Mouse (Mus musculus): Measurements from ENCODE around the gene Dok7. TPM values are rescaled to one million over a fixed set of nuclear protein-coding genes. Genes with fewer than 3 reads are reported as not detected.

Gene Dok7
- polyA plus RNA-seq, 1 experiment = not detected

- Histone ChIP-seq H3K4me1 (ENCODE audit: control insufficient read depth, insufficient read depth, low read length) (no peaks in the 10 kb centered on the region), H3K4me3 (replicated peaks; ENCODE audit: control insufficient read depth, low read depth, low read length) (no peak overlapping the region), H3K27ac (ENCODE audit: control insufficient read depth, insufficient read depth, low read depth, low read length, poor library complexity) (no peak overlapping the region)
- 89% methylated on average over 7 of the region's 7 CpGs for WGBS
- TF ChIP-seq CTCF (IDR thresholded peaks at IDR 0.05; ENCODE audit: control insufficient read depth, insufficient read depth, low read length) (no peak), POLR2A (IDR thresholded peaks at IDR 0.05; ENCODE audit: borderline replicate concordance, control insufficient read depth, low read depth, low read length) (no peak)
These were observed 73.2 kb downstream of the Dok7 start for GRCm38 (mm10) chr5:35129767-35130191.

GRCm38 (mm10) chr5:35131237-35131636 is 74.7 kb downstream of the Dok7 start:
- Histone ChIP-seq H3K4me3 (replicated peaks; ENCODE audit: control insufficient read depth, low read depth, low read length) (no peak overlapping the region), H3K4me1 (ENCODE audit: control insufficient read depth, insufficient read depth, low read length) (no peaks in the 10 kb centered on the region), H3K27ac (ENCODE audit: control insufficient read depth, insufficient read depth, low read depth, low read length, poor library complexity) (no peak overlapping the region)
- TF ChIP-seq CTCF (IDR thresholded peaks at IDR 0.05; ENCODE audit: control insufficient read depth, insufficient read depth, low read length) (peak; percentile 10; the same call in 1 of the 2 replicates), POLR2A (IDR thresholded peaks at IDR 0.05; ENCODE audit: borderline replicate concordance, control insufficient read depth, low read depth, low read length) (no peak)
- WGBS = 19% methylated on average over 1 of the region's 1 CpGs

DNA sequence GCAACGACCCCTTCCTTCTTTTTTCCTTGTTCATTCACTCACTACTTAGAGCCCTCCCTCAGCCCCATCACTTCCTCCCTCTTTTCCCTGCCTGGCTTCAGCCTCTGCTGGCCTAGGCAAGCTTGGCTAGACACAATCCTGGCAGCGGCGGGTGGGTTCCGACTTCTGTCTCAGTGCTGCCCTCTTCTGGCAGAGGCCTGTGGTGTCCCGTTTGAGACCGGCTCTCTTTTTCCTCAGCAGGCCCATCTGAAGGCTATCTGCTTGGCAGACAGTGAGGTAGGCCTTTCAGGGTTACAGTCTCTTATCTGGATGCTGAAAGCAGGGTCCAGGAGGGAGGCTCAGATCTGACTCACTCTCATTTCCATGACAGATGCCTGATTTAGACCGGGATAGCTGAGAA is 75.2 kb downstream of the Dok7 start:
- TF ChIP-seq CTCF (IDR thresholded peaks at IDR 0.05; ENCODE audit: control insufficient read depth, insufficient read depth, low read length) (peak; percentile 74), POLR2A (IDR thresholded peaks at IDR 0.05; ENCODE audit: borderline replicate concordance, control insufficient read depth, low read depth, low read length) (no peak)
- H3K4me1 ChIP-seq (ENCODE audit: control insufficient read depth, insufficient read depth, low read length) = no peaks in the 10 kb centered on the region
- 9% methylated on average over 7 of the region's 7 CpGs for WGBS

DNA sequence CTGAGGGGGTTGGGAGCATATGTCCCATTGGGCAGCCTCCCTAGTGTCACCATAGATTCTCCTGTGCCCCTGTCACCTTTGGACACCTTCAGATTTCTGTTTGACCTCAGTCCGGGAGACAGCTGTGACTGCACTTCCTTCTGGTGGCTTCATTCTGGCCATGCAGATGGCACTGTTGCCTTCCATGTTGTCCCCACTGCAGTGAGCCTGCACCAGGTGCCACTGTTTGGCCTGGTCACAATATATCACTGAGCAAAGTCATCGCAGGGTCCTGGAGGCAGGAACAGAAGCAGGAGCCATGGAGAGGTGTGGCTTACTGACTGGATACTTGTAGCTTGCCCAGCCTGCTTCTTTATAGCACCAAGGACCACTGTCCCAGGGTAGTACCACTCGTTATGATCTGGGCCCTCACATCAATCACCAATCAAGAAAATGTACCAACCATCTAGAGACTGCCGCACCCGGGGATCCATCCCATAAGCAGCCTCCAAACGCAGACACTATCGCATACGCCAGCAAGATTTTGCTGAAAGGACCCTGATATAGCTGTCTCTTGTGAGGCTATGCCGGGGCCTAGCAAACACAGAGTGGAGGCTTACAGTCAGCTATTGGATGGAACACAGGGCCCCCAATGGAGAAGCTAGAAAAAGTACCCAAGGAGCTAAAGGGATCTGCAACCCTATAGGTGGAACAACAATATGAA is 75.9 kb downstream of the Dok7 start:
- Histone ChIP-seq H3K27ac (ENCODE audit: control insufficient read depth, insufficient read depth, low read depth, low read length, poor library complexity) (no peak overlapping the region), H3K4me3 (replicated peaks; ENCODE audit: control insufficient read depth, low read depth, low read length) (no peak overlapping the region), H3K4me1 (ENCODE audit: control insufficient read depth, insufficient read depth, low read length) (no peaks in the 10 kb centered on the region)
- TF ChIP-seq POLR2A (IDR thresholded peaks at IDR 0.05; ENCODE audit: borderline replicate concordance, control insufficient read depth, low read depth, low read length) (no peak), CTCF (IDR thresholded peaks at IDR 0.05; ENCODE audit: control insufficient read depth, insufficient read depth, low read length) (no peak)
- WGBS = 85% methylated on average over 9 of the region's 9 CpGs

More for the DNA sequence above, 75.2 kb downstream of the Dok7 start:
- H3K4me3 ChIP-seq (replicated peaks; ENCODE audit: control insufficient read depth, low read depth, low read length) = no peak overlapping the region
- no peak overlapping the region for H3K27ac ChIP-seq (ENCODE audit: control insufficient read depth, insufficient read depth, low read depth, low read length, poor library complexity)

DNA sequence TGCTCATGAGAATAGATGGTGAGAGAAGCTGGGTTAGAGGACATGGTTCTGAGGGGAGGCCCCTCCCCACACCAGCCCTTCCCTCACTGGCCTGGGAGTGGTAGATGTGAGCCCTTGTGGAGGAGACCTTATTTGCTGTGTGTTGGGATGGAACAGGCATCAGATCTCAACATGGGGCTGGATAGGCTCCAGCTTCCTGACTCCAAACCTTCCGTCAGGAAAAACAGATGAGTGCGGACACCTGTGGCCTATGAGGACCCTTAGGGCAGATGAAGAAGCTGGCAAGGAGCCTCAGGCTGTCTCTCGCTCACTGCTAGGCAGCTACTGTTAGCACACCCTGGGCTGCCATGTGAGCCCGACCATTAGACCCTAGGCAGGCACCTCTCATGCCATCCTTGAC is 76.9 kb downstream of the Dok7 start:
- 83% methylated on average over 4 of the region's 4 CpGs for WGBS
- no peak overlapping the region for H3K4me3 ChIP-seq (replicated peaks; ENCODE audit: control insufficient read depth, low read depth, low read length)

DNA sequence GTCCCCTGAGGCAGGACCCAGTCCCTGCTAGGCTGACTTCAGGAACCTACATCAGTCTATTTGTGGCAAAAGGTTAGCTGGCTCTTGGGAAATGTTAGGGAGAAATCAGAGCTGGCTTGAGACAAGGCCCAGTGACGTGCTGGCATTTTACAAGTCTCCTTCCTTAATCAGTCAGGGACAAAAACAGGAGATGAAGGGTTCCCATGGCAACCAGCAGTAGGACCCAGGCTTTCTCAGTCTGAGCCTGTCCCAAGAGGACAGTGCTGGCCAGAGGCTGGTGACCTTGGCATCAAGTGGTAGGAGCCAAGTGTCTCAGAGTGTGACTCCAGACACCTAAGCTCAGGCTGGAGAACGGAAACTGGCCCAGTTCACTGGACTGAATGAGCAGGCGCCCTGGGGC is 77.7 kb downstream of the Dok7 start:
- 76% methylated on average over 3 of the region's 3 CpGs for WGBS
- TF ChIP-seq CTCF (IDR thresholded peaks at IDR 0.05; ENCODE audit: control insufficient read depth, insufficient read depth, low read length) (no peak), POLR2A (IDR thresholded peaks at IDR 0.05; ENCODE audit: borderline replicate concordance, control insufficient read depth, low read depth, low read length) (no peak)
- Histone ChIP-seq H3K27ac (ENCODE audit: control insufficient read depth, insufficient read depth, low read depth, low read length, poor library complexity) (no peak overlapping the region), H3K4me3 (replicated peaks; ENCODE audit: control insufficient read depth, low read depth, low read length) (no peak overlapping the region), H3K4me1 (ENCODE audit: control insufficient read depth, insufficient read depth, low read length) (no peaks in the 10 kb centered on the region)

More for the DNA sequence above, 76.9 kb downstream of the Dok7 start:
- H3K4me1 ChIP-seq (ENCODE audit: control insufficient read depth, insufficient read depth, low read length) = no peaks in the 10 kb centered on the region
- no peak overlapping the region for H3K27ac ChIP-seq (ENCODE audit: control insufficient read depth, insufficient read depth, low read depth, low read length, poor library complexity)
- TF ChIP-seq CTCF (IDR thresholded peaks at IDR 0.05; ENCODE audit: control insufficient read depth, insufficient read depth, low read length) (no peak), POLR2A (IDR thresholded peaks at IDR 0.05; ENCODE audit: borderline replicate concordance, control insufficient read depth, low read depth, low read length) (no peak)

DNA sequence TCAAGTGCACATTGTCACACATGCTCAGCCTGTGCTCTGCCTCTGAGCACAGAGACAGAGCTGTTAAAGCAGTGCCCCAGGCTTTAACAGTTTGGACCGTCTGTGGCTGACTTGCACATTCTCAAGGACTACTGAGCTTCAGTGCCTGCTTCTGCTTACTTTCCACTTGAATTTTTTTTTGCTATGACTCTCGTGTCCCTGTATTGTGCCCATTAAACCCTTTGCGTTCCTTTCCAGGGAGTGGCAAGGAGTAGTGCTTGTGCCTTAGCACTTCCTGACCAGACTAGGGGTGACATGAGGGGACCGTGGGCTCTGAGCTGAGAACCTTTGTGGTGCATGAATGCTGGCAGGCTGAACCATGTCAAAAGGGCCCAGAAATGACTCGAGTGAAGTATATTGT is 79.3 kb downstream of the Dok7 start:
- 59% methylated on average over 5 of the region's 5 CpGs for WGBS
- Histone ChIP-seq H3K4me3 (replicated peaks; ENCODE audit: control insufficient read depth, low read depth, low read length) (no peak overlapping the region), H3K4me1 (ENCODE audit: control insufficient read depth, insufficient read depth, low read length) (no peaks in the 10 kb centered on the region), H3K27ac (ENCODE audit: control insufficient read depth, insufficient read depth, low read depth, low read length, poor library complexity) (no peak overlapping the region)
- TF ChIP-seq POLR2A (IDR thresholded peaks at IDR 0.05; ENCODE audit: borderline replicate concordance, control insufficient read depth, low read depth, low read length) = no peak
- no peak for TF ChIP-seq CTCF (IDR thresholded peaks at IDR 0.05; ENCODE audit: control insufficient read depth, insufficient read depth, low read length)

Other genes starting within 250 kb of the Dok7 start
- gene Msantd1, start 148.8 kb upstream of the Dok7 start, polyA plus RNA-seq (2011; ENCODE audit: insufficient read depth, insufficient read length, low replicate concordance, missing spikeins) = 0.72 and 4.6 TPM in 2 replicates
- gene Rgs12, start 107.3 kb upstream of the Dok7 start, polyA plus RNA-seq (2011; ENCODE audit: insufficient read depth, insufficient read length, low replicate concordance, missing spikeins) = 21.4 and 56.9 TPM in 2 replicates
- gene Hgfac, start 15.3 kb upstream of the Dok7 start, polyA plus RNA-seq (2011; ENCODE audit: insufficient read depth, insufficient read length, low replicate concordance, missing spikeins) = 3.7 and 5.8 TPM in 2 replicates
- 17.8 and 21.7 TPM in 2 replicates for gene Lrpap1, start 49.0 kb downstream of the Dok7 start, polyA plus RNA-seq (2011; ENCODE audit: insufficient read depth, insufficient read length, low replicate concordance, missing spikeins)
- gene Adra2c, start 221.6 kb downstream of the Dok7 start, polyA plus RNA-seq (2011; ENCODE audit: insufficient read depth, insufficient read length, low replicate concordance, missing spikeins) = not detected in 2 replicates

Measured in bone marrow, adult 2 months (tissue).